Mouse (Mus musculus): ENCODE results near the gene Gm20816. TPM values are rescaled to one million over a fixed set of nuclear protein-coding genes. Genes with fewer than 3 reads are reported as not detected.
"Not testable (repeated sequence)": the region's sequence is repeated elsewhere in the genome, so short reads cannot be mapped to it uniquely, and the experiment has no call there.

Gene Gm20816
- not detected for total RNA-seq (2021)
- long read RNA-seq, experiment 1 = 0 reads
- long read RNA-seq, experiment 2 = 0 reads

DNA sequence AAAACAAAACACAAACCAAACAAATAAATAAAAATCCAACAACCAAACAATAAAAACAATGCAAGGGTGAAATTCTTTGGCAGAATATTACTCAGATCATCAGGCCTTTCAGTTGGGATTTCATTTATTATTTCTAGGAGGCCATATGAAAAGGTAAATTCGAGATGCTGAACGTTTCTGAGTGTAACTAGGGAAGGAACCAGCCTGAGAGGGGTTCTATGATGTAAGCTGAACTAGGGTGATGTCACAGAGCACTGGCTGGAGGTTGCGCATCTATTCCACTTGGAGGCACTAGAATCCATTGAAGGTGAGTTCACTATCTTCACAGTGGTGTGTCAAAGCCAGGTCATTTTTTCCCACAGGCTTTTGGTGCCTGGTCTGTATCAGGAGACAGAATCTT, at the start of gene Gm20816:
Gm20816 (plus strand) TSS at position 301 of the 400 bp plus-strand sequence.
- intact Hi-C loops (cut with DNase I); DNase-seq; H3K4me3 ChIP-seq; H3K27ac ChIP-seq: not testable (repeated sequence)

Other genes starting within 250 kb of the Gm20816 start
- gene Gm20937, start 243.1 kb upstream of the Gm20816 start, total RNA-seq (2021) = not detected

Measured in gastrocnemius, adult 2 months (tissue).